Mouse (Mus musculus) stomach, embryonic 15.5 days (tissue): ENCODE results near the gene Slc7a8. TPM values are rescaled to one million over a fixed set of nuclear protein-coding genes. Genes with fewer than 3 reads are reported as not detected.

Experiments
- ATAC-seq: fragments of 200-750 bp; cut with Nextera tagmentation; 2 replicates; pipeline ENCODE4 v1.8.0; 2017; ENCODE audit warnings: low read depth, moderate number of reproducible peaks, moderate TSS enrichment; ENCODE audit not compliant: insufficient read depth, low FRiP score
- H3K27ac ChIP-seq: fragments of 300-500 bp; sonication (generic); 2 replicates; pipeline ENCODE4 v1.5.1; 2015; ENCODE audit warnings: mild to moderate bottlenecking, inconsistent platforms
- H3K27me3 ChIP-seq: fragments of 300-500 bp; sonication (generic); replicated peaks from 2 replicates; pipeline ENCODE4 v1.6.1; 2015; ENCODE audit warnings: inconsistent platforms
- H3K36me3 ChIP-seq: fragments of 300-500 bp; sonication (generic); 2 replicates; pipeline ENCODE4 v1.6.1; 2015; ENCODE audit warnings: inconsistent platforms
- H3K4me1 ChIP-seq: fragments of 300-500 bp; sonication (generic); 2 replicates; pipeline ENCODE4 v1.6.1; 2015; ENCODE audit warnings: inconsistent platforms
- H3K4me2 ChIP-seq: fragments of 300-500 bp; sonication (generic); 2 replicates; pipeline ENCODE4 v1.6.1; 2015; ENCODE audit warnings: mild to moderate bottlenecking, inconsistent platforms
- H3K4me3 ChIP-seq: fragments of 300-500 bp; sonication (generic); replicated peaks from 2 replicates; pipeline ENCODE4 v1.5.1; 2015; ENCODE audit warnings: inconsistent platforms
- H3K9ac ChIP-seq: fragments of 300-500 bp; sonication (generic); 2 replicates; pipeline ENCODE4 v1.6.1; 2015; ENCODE audit warnings: inconsistent platforms
- H3K9me3 ChIP-seq: fragments of 300-500 bp; sonication (generic); 2 replicates; pipeline ENCODE4 v1.6.1; 2016; ENCODE audit warnings: inconsistent platforms
- WGBS: fragments of 180-500 bp; shearing (Covaris S2); methylation state at CpG from one replicate; pipeline ENCODE4 v1.1.7; 2015; 5-methylcytosine and 5-hydroxymethylcytosine counted together
- polyA plus RNA-seq: library from polyadenylated mRNA; unstranded; fragments of >200 nt; fragmentation: Nextera tagmentation; extraction: Ambion mirVana; gene quantifications from 2 replicates; pipeline ENCODE4 v1.2.1, GENCODE M21; 2015

The Slc7a8 gene
- polyA plus RNA-seq, 1 experiment from 2014 or later, result 8.1 TPM

- 75% methylated on average over 4 of the region's 4 CpGs for WGBS
Observed at GRCm38 (mm10) chr14:54749238-54749637, 32.5 kb downstream of the Slc7a8 start.

GRCm38 (mm10) chr14:54747942-54748917 is 33.5 kb downstream of the Slc7a8 start:
- H3K27me3 ChIP-seq, result no peaks in the 10 kb centered on the region
- no peak overlapping the region for H3K4me2 ChIP-seq
- H3K4me3 ChIP-seq, result no peak overlapping the region
- no peaks in the 10 kb centered on the region for H3K36me3 ChIP-seq
- H3K9me3 ChIP-seq, result no peaks in the 10 kb centered on the region
- no peak overlapping the region for H3K27ac ChIP-seq
- 63% methylated on average over 16 of the region's 16 CpGs for WGBS
- no peaks in the 10 kb centered on the region for H3K4me1 ChIP-seq
- ATAC-seq, result no peak
- H3K9ac ChIP-seq, result no peak overlapping the region

More at GRCm38 (mm10) chr14:54749238-54749637, 32.5 kb downstream of the Slc7a8 start:
- Histone ChIP-seq H3K4me3 (no peak overlapping the region), H3K27ac (no peak overlapping the region), H3K4me1 (0 out of 2 replicates have a peak, but pooled peaks cover 5% of the 10 kb centered on the region), H3K4me2 (no peak overlapping the region), H3K9me3 (no peaks in the 10 kb centered on the region), H3K9ac (no peak overlapping the region), H3K36me3 (no peaks in the 10 kb centered on the region), H3K27me3 (no peaks in the 10 kb centered on the region)
- no peak for ATAC-seq

GRCm38 (mm10) chr14:54746038-54746437 is 35.7 kb downstream of the Slc7a8 start:
- WGBS, result 79% methylated on average over 9 of the region's 9 CpGs
- ATAC-seq, result peak; percentile 35; the same call in 1 of the 2 replicates
- no peak overlapping the region for H3K27ac ChIP-seq

GRCm38 (mm10) chr14:54744473-54744872 is 37.3 kb downstream of the Slc7a8 start:
- Histone ChIP-seq H3K27ac (no peak overlapping the region), H3K27me3 (no peaks in the 10 kb centered on the region), H3K4me3 (no peak overlapping the region), H3K9me3 (no peaks in the 10 kb centered on the region), H3K4me1 (no peaks in the 10 kb centered on the region), H3K4me2 (no peak overlapping the region), H3K36me3 (no peaks in the 10 kb centered on the region), H3K9ac (no peak overlapping the region)
- 39% methylated on average over 8 of the region's 8 CpGs for WGBS
- no peak for ATAC-seq

More at GRCm38 (mm10) chr14:54746038-54746437, 35.7 kb downstream of the Slc7a8 start:
- no peak overlapping the region for H3K9ac ChIP-seq
- no peak overlapping the region for H3K4me3 ChIP-seq
- H3K27me3 ChIP-seq, result no peaks in the 10 kb centered on the region
- H3K4me2 ChIP-seq, result no peak overlapping the region
- H3K4me1 ChIP-seq, result no peaks in the 10 kb centered on the region
- no peaks in the 10 kb centered on the region for H3K9me3 ChIP-seq
- no peaks in the 10 kb centered on the region for H3K36me3 ChIP-seq

- WGBS, result 44% methylated on average over 2 of the region's 2 CpGs
- Histone ChIP-seq H3K36me3 (no peaks in the 10 kb centered on the region), H3K4me3 (no peak overlapping the region), H3K9me3 (no peaks in the 10 kb centered on the region), H3K4me2 (no peak overlapping the region), H3K9ac (no peak overlapping the region), H3K27me3 (no peaks in the 10 kb centered on the region), H3K4me1 (no peaks in the 10 kb centered on the region), H3K27ac (no peak overlapping the region)
- ATAC-seq, result peak; percentile 39; the same call in 1 of the 2 replicates
Observed at GRCm38 (mm10) chr14:54742375-54742774, 39.4 kb downstream of the Slc7a8 start.

GRCm38 (mm10) chr14:54741721-54742120 is 40.0 kb downstream of the Slc7a8 start:
- Histone ChIP-seq H3K4me2 (no peak overlapping the region), H3K27me3 (no peaks in the 10 kb centered on the region), H3K4me1 (no peaks in the 10 kb centered on the region), H3K36me3 (no peaks in the 10 kb centered on the region), H3K4me3 (no peak overlapping the region), H3K9me3 (no peaks in the 10 kb centered on the region), H3K27ac (no peak overlapping the region), H3K9ac (no peak overlapping the region)
- no peak for ATAC-seq
- 79% methylated on average over 6 of the region's 6 CpGs for WGBS

GRCm38 (mm10) chr14:54737634-54738033 is 44.1 kb downstream of the Slc7a8 start:
- no peak overlapping the region for H3K4me2 ChIP-seq
- 83% methylated on average over 10 of the region's 10 CpGs for WGBS
- H3K9me3 ChIP-seq, result no peaks in the 10 kb centered on the region
- ATAC-seq, result no peak
- H3K27me3 ChIP-seq, result no peaks in the 10 kb centered on the region
- H3K4me1 ChIP-seq, result no peaks in the 10 kb centered on the region
- H3K9ac ChIP-seq, result no peak overlapping the region
- H3K36me3 ChIP-seq, result no peaks in the 10 kb centered on the region
- no peak overlapping the region; the same call in 1 of the 2 replicates for H3K27ac ChIP-seq
- no peak overlapping the region for H3K4me3 ChIP-seq

- H3K4me3 ChIP-seq, result no peak overlapping the region
- H3K27me3 ChIP-seq, result no peaks in the 10 kb centered on the region
- ATAC-seq, result no peak; the same call in 1 of the 2 replicates
- WGBS, result 63% methylated on average over 14 of the region's 14 CpGs
- no peak overlapping the region for H3K9ac ChIP-seq
- H3K9me3 ChIP-seq, result no peaks in the 10 kb centered on the region
- H3K27ac ChIP-seq, result no peak overlapping the region; the same call in 1 of the 2 replicates
- H3K4me2 ChIP-seq, result no peak overlapping the region
- no peaks in the 10 kb centered on the region for H3K4me1 ChIP-seq
- no peaks in the 10 kb centered on the region for H3K36me3 ChIP-seq
Observed at GRCm38 (mm10) chr14:54736555-54737552, 44.9 kb downstream of the Slc7a8 start.

- Histone ChIP-seq H3K27ac (no peak overlapping the region), H3K9me3 (no peaks in the 10 kb centered on the region)
- ATAC-seq, result no peak
Observed at GRCm38 (mm10) chr14:54735221-54735620, 46.5 kb downstream of the Slc7a8 start.

GRCm38 (mm10) chr14:54734004-54734403 is 47.7 kb downstream of the Slc7a8 start:
- WGBS, result 73% methylated on average over 4 of the region's 4 CpGs
- H3K36me3 ChIP-seq, result no peaks in the 10 kb centered on the region
- H3K9me3 ChIP-seq, result no peaks in the 10 kb centered on the region

More at GRCm38 (mm10) chr14:54735221-54735620, 46.5 kb downstream of the Slc7a8 start:
- whole genome bisulfite sequencing, result 65% methylated on average over 4 of the region's 4 CpGs
- Histone ChIP-seq H3K4me2 (no peak overlapping the region), H3K27me3 (no peaks in the 10 kb centered on the region), H3K4me1 (no peaks in the 10 kb centered on the region), H3K36me3 (no peaks in the 10 kb centered on the region), H3K4me3 (no peak overlapping the region), H3K9ac (no peak overlapping the region)

GRCm38 (mm10) chr14:54732206-54732605 is 49.5 kb downstream of the Slc7a8 start:
- WGBS, result 85% methylated on average over 8 of the region's 8 CpGs
- Histone ChIP-seq H3K36me3 (no peaks in the 10 kb centered on the region), H3K4me2 (no peak overlapping the region), H3K27me3 (no peaks in the 10 kb centered on the region), H3K27ac (no peak overlapping the region), H3K9me3 (no peaks in the 10 kb centered on the region), H3K4me3 (no peak overlapping the region), H3K9ac (no peak overlapping the region), H3K4me1 (no peaks in the 10 kb centered on the region)
- ATAC-seq, result no peak

More at GRCm38 (mm10) chr14:54734004-54734403, 47.7 kb downstream of the Slc7a8 start:
- Histone ChIP-seq H3K27me3 (no peaks in the 10 kb centered on the region), H3K27ac (no peak overlapping the region), H3K9ac (no peak overlapping the region), H3K4me1 (no peaks in the 10 kb centered on the region), H3K4me3 (no peak overlapping the region), H3K4me2 (no peak overlapping the region)
- ATAC-seq, result no peak
